Mouse (Mus musculus) common myeloid progenitor, adult 5-6 weeks (primary cell): Measurements from ENCODE around the gene Bace2. TPM values are rescaled to one million over a fixed set of nuclear protein-coding genes. Genes with fewer than 3 reads are reported as not detected.

ENCODE experiments used
- ATAC-seq: replicated peaks from 2 replicates; pipeline ENCODE4 v1.8.0; 2016; ENCODE audit warnings: low read depth, mild to moderate bottlenecking, moderate TSS enrichment, inconsistent platforms; ENCODE audit not compliant: poor library complexity, severe bottlenecking
- total RNA-seq: library from RNA; stranded (forward); fragments of 200-1000, 187-1606 nt; gene quantifications from 2 replicates; pipeline ENCODE4 v1.2.3, GENCODE M21; 2017

The Bace2 gene
- total RNA-seq, 1 experiment from 2014 or later, result not detected

- ATAC-seq, result peak; percentile 87
These were observed 106.1 kb downstream of the Bace2 start, which contains the start of gene Mx1 for GRCm38 (mm10) chr16:97462481-97463181. Gene Mx1 (minus strand): TSS chr16:97462907.

GRCm38 (mm10) chr16:97466182-97466957 lies 109.8 kb downstream of the Bace2 start:
- peak; percentile 36; the same call in 1 of the 2 replicates for ATAC-seq

GRCm38 (mm10) chr16:97467472-97467871 lies 110.9 kb downstream of the Bace2 start:
- no peak for ATAC-seq

GRCm38 (mm10) chr16:97467993-97468791 lies 111.7 kb downstream of the Bace2 start:
- ATAC-seq, result peak; percentile 76

DNA sequence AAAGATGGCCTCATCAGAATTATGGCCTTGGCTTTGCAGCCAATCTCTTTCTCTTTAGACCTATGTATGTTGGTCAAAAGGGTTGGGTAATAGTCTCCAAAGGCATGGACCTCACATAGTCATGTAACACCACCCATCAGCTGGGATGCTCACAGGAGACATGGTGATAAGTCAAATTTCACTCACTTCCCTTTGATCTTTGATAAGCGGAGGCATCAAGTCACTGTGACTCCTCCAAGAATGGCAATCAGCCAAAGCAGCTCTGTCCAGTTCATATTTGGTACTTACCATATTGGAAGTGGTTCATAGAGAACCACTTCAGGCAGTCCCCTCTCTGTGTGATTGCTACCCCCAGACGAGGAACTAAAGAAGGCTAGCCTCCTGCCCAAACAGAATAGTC lies 118.1 kb downstream of the Bace2 start:
- no peak for ATAC-seq

DNA sequence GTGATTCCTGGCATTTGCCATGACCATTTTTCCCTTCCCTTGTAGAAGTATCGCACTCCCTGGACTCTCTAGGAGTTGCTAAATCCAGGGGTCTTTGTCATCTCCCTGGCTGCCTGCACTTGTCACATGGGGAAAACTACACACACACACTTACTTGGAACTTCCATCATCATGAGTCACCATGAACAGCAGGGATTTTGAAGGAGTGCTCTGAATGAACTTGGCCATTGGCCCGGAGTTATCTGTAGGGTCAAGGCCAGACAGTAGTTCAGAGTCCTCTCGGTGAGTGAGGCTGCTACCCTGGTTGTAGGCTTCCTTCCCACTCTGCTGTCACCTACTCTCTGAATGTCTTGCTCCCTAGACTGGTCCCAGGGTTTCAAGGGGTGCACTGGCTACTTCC lies 119.0 kb downstream of the Bace2 start:
- ATAC-seq, result no peak

DNA sequence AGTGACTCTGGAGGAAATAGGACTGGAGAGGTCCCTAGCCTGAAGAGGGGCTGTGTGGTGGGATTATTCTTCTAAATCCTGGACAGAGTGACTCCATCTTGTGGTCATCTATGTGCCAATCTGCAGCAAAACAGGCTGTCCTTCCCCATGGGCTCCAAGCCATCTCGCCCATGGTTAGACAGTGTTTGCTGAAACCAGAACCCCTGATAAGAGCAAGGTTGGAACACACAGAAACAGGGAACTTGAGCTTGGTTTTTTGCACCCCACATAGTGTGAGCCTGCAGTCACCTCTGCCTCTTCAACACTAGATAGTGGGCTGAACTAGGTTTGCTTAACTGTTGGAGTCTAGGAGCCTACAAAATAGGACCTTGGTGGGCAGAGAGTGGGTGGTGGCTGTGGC lies 120.0 kb downstream of the Bace2 start:
- ATAC-seq, result peak; percentile 62

DNA sequence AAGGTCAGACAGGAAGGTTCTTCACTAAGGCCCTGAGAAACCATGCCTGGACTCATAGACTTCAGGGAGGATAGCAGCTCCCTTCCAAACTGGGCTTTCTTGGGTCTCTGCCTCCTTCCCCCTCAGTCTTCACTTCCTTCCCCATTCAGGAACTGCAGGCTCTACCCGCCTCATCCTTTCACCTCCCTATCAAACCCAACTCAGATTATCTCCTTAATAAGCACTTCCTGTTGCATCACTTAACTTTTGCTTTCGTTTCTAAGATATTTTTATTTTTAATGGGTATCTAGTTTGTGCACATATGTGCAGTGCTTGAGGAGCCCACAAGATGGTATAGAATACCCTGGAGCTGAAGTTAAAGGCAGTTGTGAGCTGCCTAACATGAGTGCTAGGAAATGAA lies 122.1 kb downstream of the Bace2 start:
- ATAC-seq, result peak; percentile 83

DNA sequence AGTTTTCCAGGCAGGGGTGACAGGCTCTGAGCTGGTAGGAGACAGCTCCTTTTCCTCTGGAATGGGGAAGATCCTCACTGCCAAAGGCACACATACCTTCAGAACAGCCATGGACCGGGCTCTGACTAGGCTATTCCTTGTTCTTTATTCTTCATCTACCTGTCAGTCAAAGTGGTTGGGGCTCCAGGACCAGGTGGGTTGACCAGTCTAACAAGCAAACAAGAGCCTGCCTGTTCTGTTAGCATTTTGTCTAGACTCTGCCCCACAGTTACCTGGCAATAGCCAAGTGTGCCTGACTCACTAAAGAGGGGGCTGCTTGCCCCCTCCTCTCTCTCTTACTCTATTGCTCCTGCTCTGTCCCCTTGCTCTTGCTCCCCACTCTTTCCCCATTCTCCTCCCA lies 135.8 kb downstream of the Bace2 start:
- no peak for ATAC-seq

Other genes with a start within 250 kb of the Bace2 start
- 0.41 TPM in 1 of 2 replicates, not detected in the other for gene Dscam, start 186.0 kb upstream of the Bace2 start, total RNA-seq
- 10.9 and 12.1 TPM in 2 replicates for gene Mx1, start 106.2 kb downstream of the Bace2 start, total RNA-seq
- 0.96 TPM in 1 of 2 replicates, not detected in the other for gene Fam3b, start 158.1 kb downstream of the Bace2 start, total RNA-seq